In the genomic region with DNA sequence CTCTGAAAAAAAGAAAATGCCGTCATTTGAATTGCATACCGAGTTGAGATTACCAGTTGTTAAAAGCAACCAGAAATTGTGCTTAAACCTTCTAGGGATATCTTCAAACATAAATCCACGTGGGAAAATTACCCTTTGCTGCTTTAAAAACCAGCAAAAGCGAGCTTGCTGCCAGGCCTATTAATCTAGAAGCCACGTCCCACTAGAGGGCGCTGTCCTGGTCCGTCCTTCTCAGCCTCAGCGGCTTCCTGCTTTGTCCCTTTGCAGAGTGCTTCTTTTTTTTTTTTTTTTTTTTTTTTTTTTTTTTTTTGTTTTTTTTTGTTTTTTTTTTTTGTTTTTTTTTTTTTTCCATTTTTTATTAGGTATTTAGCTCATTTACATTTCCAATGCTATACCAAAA, we compare ENCODE assay signal across 8 mouse cellular contexts.
A peak's percentile ranks its signal among the peaks of the same experiment; 100 is the strongest.
DNase-seq lines count a peak whose midpoint lies in the region; ATAC-seq and TF ChIP-seq lines count a peak whose summit lies in the region.

No protein-coding gene starts in this region.

- ATAC-seq in frontal cortex, adult (ENCODE audit: low TSS enrichment): peak; percentile 71
- no peak for ATAC-seq in kidney, postnatal 0 days (replicated peaks; ENCODE audit: low FRiP score, low read depth)
- no peak for ATAC-seq in lung, embryonic 14.5 days (ENCODE audit: insufficient read depth)
- ATAC-seq in erythroid progenitor cell, adult 5-6 weeks (replicated peaks; ENCODE audit: low FRiP score, poor library complexity, severe bottlenecking): no peak

- H3K4me3 ChIP-seq in kidney, postnatal 0 days (replicated peaks; ENCODE audit: low read depth, low read length): no peak overlapping the region
- no peak overlapping the region for H3K4me3 ChIP-seq in lung, embryonic 14.5 days (ENCODE audit: low read depth, low read length)

- peak overlapping the region; percentile 39; the same call in 1 of the 2 replicates for H3K27ac ChIP-seq in kidney, postnatal 0 days
- no peak overlapping the region for H3K27ac ChIP-seq in lung, embryonic 14.5 days (ENCODE audit: low read depth)

- peak; percentile 70 for TF ChIP-seq CTCF in kidney, postnatal 0 days (IDR thresholded peaks at IDR 0.05; ENCODE audit: low read depth)
- peak; percentile 68 for TF ChIP-seq CTCF in lung, embryonic 14.5 days (IDR thresholded peaks at IDR 0.05; ENCODE audit: low read depth)

- peak; percentile 14 to 51 for DNase-seq in urinary bladder, postnatal 36 days (ENCODE audit: low spot score in 2 of 2)
- no peak for DNase-seq in urinary bladder, adult 18-20 months (ENCODE audit: low spot score in 2 of 2)
- peak; percentile 11 for DNase-seq in c-Kit-negative CD71-positive TER-119-positive erythroid progenitor cells, embryonic 14.5 days (ENCODE audit: low read depth, low spot score)
- peak; percentile 92 for DNase-seq in kidney, postnatal 0 days (ENCODE audit: low spot score)
- DNase-seq in lung, embryonic 14.5 days: peak; percentile 91
- peak; percentile 86 for DNase-seq in retina, postnatal 7 days (ENCODE audit: low read depth, low spot score)

- H3K9ac ChIP-seq in kidney, postnatal 0 days (ENCODE audit: low read depth, low read length): no peak overlapping the region
- H3K9ac ChIP-seq in lung, embryonic 14.5 days: no peak overlapping the region

- no peaks in the 10 kb centered on the region for H3K27me3 ChIP-seq in kidney, postnatal 0 days (ENCODE audit: insufficient read depth, low read length)
- no peaks in the 10 kb centered on the region; the same call in 1 of the 2 replicates for H3K27me3 ChIP-seq in lung, embryonic 14.5 days (ENCODE audit: insufficient read depth, low read length)

- H3K36me3 ChIP-seq in kidney, postnatal 0 days (ENCODE audit: insufficient read depth, low read length): no peaks in the 10 kb centered on the region
- H3K36me3 ChIP-seq in lung, embryonic 14.5 days (ENCODE audit: insufficient read depth): no peaks in the 10 kb centered on the region

- H3K4me1 ChIP-seq in kidney, postnatal 0 days (replicated peaks; ENCODE audit: insufficient read depth, low read length): peaks cover 4% of the 10 kb centered on the region; the same call in 1 of the 2 replicates
- no peaks in the 10 kb centered on the region for H3K4me1 ChIP-seq in lung, embryonic 14.5 days (ENCODE audit: insufficient read depth)

- WGBS in kidney, postnatal 0 days: 20% methylated on average over 8 of the region's 8 CpGs
- WGBS in lung, embryonic 14.5 days: 22% methylated on average over 8 of the region's 8 CpGs

- no peaks in the 10 kb centered on the region for H3K9me3 ChIP-seq in kidney, postnatal 0 days (replicated peaks; ENCODE audit: low read length)
- H3K9me3 ChIP-seq in lung, embryonic 14.5 days (ENCODE audit: low read depth, low read length): no peaks in the 10 kb centered on the region

- H3K4me2 ChIP-seq in kidney, postnatal 0 days (ENCODE audit: low read length): no peak overlapping the region
- H3K4me2 ChIP-seq in lung, embryonic 14.5 days: no peak overlapping the region; the same call in 1 of the 2 replicates

Comparison
In these comparisons a context has a peak if more than half of its experiments do, and no peak if none do; other contexts are left out.
1. DNase-seq: peak in urinary bladder, postnatal 36 days (2 of 2), c-Kit-negative CD71-positive TER-119-positive erythroid progenitor cells, embryonic 14.5 days (single experiment), kidney, postnatal 0 days (single experiment), lung, embryonic 14.5 days (single experiment) and retina, postnatal 7 days (single experiment); none in urinary bladder, adult 18-20 months (0 of 2).